Mouse (Mus musculus): ENCODE results near the gene Bicral. TPM values are rescaled to one million over a fixed set of nuclear protein-coding genes. Genes with fewer than 3 reads are reported as not detected.
"Not testable (repeated sequence)": the region's sequence is repeated elsewhere in the genome, so short reads cannot be mapped to it uniquely, and the experiment has no call there.

Gene Bicral
- polyA plus RNA-seq, 1 experiment from 2014 or later: 5.3 TPM

- ATAC-seq (ENCODE audit: low read depth): no peak
- H3K4me1 ChIP-seq (ENCODE audit: control insufficient read depth, insufficient read depth, low read length): peaks cover 15% of the 10 kb centered on the region; the same call in 1 of the 2 replicates
- peak overlapping the region; percentile 34; the same call in 1 of the 2 replicates for H3K9ac ChIP-seq (ENCODE audit: low read depth, low read length)
- peak overlapping the region; percentile 52; the same call in 1 of the 2 replicates for H3K27ac ChIP-seq (replicated peaks; ENCODE audit: low read depth, low read length)
- 77% methylated on average over 8 of the region's 8 CpGs for WGBS
- H3K36me3 ChIP-seq (ENCODE audit: control insufficient read depth, insufficient read depth, low read length): no peaks in the 10 kb centered on the region
- H3K4me3 ChIP-seq (ENCODE audit: low read depth, low read length): 0 out of 2 replicates have a peak overlapping the region, but pooled peaks have one; percentile 100
- no peak for DNase-seq (ENCODE audit: low spot score)
- H3K4me2 ChIP-seq (ENCODE audit: low read depth, low read length): peak overlapping the region; percentile 68
- H3K27me3 ChIP-seq (replicated peaks; ENCODE audit: control insufficient read depth, insufficient read depth, low read length): no peaks in the 10 kb centered on the region
- no peaks in the 10 kb centered on the region for H3K9me3 ChIP-seq (ENCODE audit: control insufficient read depth, low read length)
Observed at GRCm38 (mm10) chr17:46854640-46855110, 3.6 kb downstream of the Bicral start.

GRCm38 (mm10) chr17:46854096-46854495, 4.2 kb downstream of the Bicral start:
- WGBS: 78% methylated on average over 7 of the region's 7 CpGs
- no peak for ATAC-seq (ENCODE audit: low read depth)
- Histone ChIP-seq H3K9ac (ENCODE audit: low read depth, low read length) (no peak overlapping the region), H3K4me1 (ENCODE audit: control insufficient read depth, insufficient read depth, low read length) (peaks cover 15% of the 10 kb centered on the region; the same call in 1 of the 2 replicates), H3K4me2 (ENCODE audit: low read depth, low read length) (peak overlapping the region; percentile 68; the same call in 1 of the 2 replicates), H3K27ac (replicated peaks; ENCODE audit: low read depth, low read length) (peak overlapping the region; percentile 52; the same call in 1 of the 2 replicates), H3K9me3 (ENCODE audit: control insufficient read depth, low read length) (no peaks in the 10 kb centered on the region), H3K27me3 (replicated peaks; ENCODE audit: control insufficient read depth, insufficient read depth, low read length) (no peaks in the 10 kb centered on the region), H3K4me3 (ENCODE audit: low read depth, low read length) (no peak overlapping the region), H3K36me3 (ENCODE audit: control insufficient read depth, insufficient read depth, low read length) (no peaks in the 10 kb centered on the region)
- no peak for DNase-seq (ENCODE audit: low spot score)

GRCm38 (mm10) chr17:46853281-46853680, 5.0 kb downstream of the Bicral start:
- ATAC-seq (ENCODE audit: low read depth) (no peak), DNase-seq (ENCODE audit: low spot score) (no peak)
- no peak overlapping the region for H3K4me3 ChIP-seq (ENCODE audit: low read depth, low read length)
- H3K9ac ChIP-seq (ENCODE audit: low read depth, low read length): no peak overlapping the region
- no peaks in the 10 kb centered on the region for H3K27me3 ChIP-seq (replicated peaks; ENCODE audit: control insufficient read depth, insufficient read depth, low read length)
- no peak overlapping the region; the same call in 1 of the 2 replicates for H3K27ac ChIP-seq (replicated peaks; ENCODE audit: low read depth, low read length)
- no peaks in the 10 kb centered on the region for H3K9me3 ChIP-seq (ENCODE audit: control insufficient read depth, low read length)
- no peak overlapping the region for H3K4me2 ChIP-seq (ENCODE audit: low read depth, low read length)
- 45% methylated on average over 6 of the region's 6 CpGs for WGBS
- H3K36me3 ChIP-seq (ENCODE audit: control insufficient read depth, insufficient read depth, low read length): no peaks in the 10 kb centered on the region
- H3K4me1 ChIP-seq (ENCODE audit: control insufficient read depth, insufficient read depth, low read length): peaks cover 15% of the 10 kb centered on the region; the same call in 1 of the 2 replicates

GRCm38 (mm10) chr17:46852725-46853124, 5.6 kb downstream of the Bicral start:
- Histone ChIP-seq H3K4me2 (ENCODE audit: low read depth, low read length) (no peak overlapping the region), H3K27me3 (replicated peaks; ENCODE audit: control insufficient read depth, insufficient read depth, low read length) (no peaks in the 10 kb centered on the region), H3K9me3 (ENCODE audit: control insufficient read depth, low read length) (no peaks in the 10 kb centered on the region), H3K36me3 (ENCODE audit: control insufficient read depth, insufficient read depth, low read length) (no peaks in the 10 kb centered on the region), H3K4me3 (ENCODE audit: low read depth, low read length) (no peak overlapping the region), H3K9ac (ENCODE audit: low read depth, low read length) (no peak overlapping the region), H3K27ac (replicated peaks; ENCODE audit: low read depth, low read length) (no peak overlapping the region; the same call in 1 of the 2 replicates), H3K4me1 (ENCODE audit: control insufficient read depth, insufficient read depth, low read length) (peaks cover 15% of the 10 kb centered on the region; the same call in 1 of the 2 replicates)
- WGBS: 32% methylated on average over 6 of the region's 6 CpGs
- ATAC-seq (ENCODE audit: low read depth): no peak
- DNase-seq (ENCODE audit: low spot score): peak; percentile 49

- no peak overlapping the region for H3K9ac ChIP-seq (ENCODE audit: low read depth, low read length)
- DNase-seq (ENCODE audit: low spot score): no peak
- no peaks in the 10 kb centered on the region for H3K9me3 ChIP-seq (ENCODE audit: control insufficient read depth, low read length)
- H3K36me3 ChIP-seq (ENCODE audit: control insufficient read depth, insufficient read depth, low read length): no peaks in the 10 kb centered on the region
- H3K27ac ChIP-seq (replicated peaks; ENCODE audit: low read depth, low read length): no peak overlapping the region
- H3K4me1 ChIP-seq (ENCODE audit: control insufficient read depth, insufficient read depth, low read length): no peaks in the 10 kb centered on the region
- H3K4me2 ChIP-seq (ENCODE audit: low read depth, low read length): no peak overlapping the region
- 91% methylated on average over 7 of the region's 7 CpGs for WGBS
- no peak for ATAC-seq (ENCODE audit: low read depth)
- no peak overlapping the region for H3K4me3 ChIP-seq (ENCODE audit: low read depth, low read length)
- no peaks in the 10 kb centered on the region for H3K27me3 ChIP-seq (replicated peaks; ENCODE audit: control insufficient read depth, insufficient read depth, low read length)
Observed at GRCm38 (mm10) chr17:46847206-46847605, 11.1 kb downstream of the Bicral start.

GRCm38 (mm10) chr17:46846573-46846972, 11.7 kb downstream of the Bicral start:
- not testable (repeated sequence) for DNase-seq (ENCODE audit: low spot score); H3K27me3 ChIP-seq (replicated peaks; ENCODE audit: control insufficient read depth, insufficient read depth, low read length); ATAC-seq (ENCODE audit: low read depth); H3K9me3 ChIP-seq (ENCODE audit: control insufficient read depth, low read length); H3K27ac ChIP-seq (replicated peaks; ENCODE audit: low read depth, low read length); H3K4me1 ChIP-seq (ENCODE audit: control insufficient read depth, insufficient read depth, low read length); H3K4me3 ChIP-seq (ENCODE audit: low read depth, low read length); H3K9ac ChIP-seq (ENCODE audit: low read depth, low read length); H3K36me3 ChIP-seq (ENCODE audit: control insufficient read depth, insufficient read depth, low read length); H3K4me2 ChIP-seq (ENCODE audit: low read depth, low read length)
- WGBS: 95% methylated on average over 18 of the region's 18 CpGs

- Histone ChIP-seq H3K27ac (replicated peaks; ENCODE audit: low read depth, low read length) (no peak overlapping the region), H3K9me3 (ENCODE audit: control insufficient read depth, low read length) (no peaks in the 10 kb centered on the region), H3K4me2 (ENCODE audit: low read depth, low read length) (no peak overlapping the region), H3K27me3 (replicated peaks; ENCODE audit: control insufficient read depth, insufficient read depth, low read length) (no peaks in the 10 kb centered on the region), H3K9ac (ENCODE audit: low read depth, low read length) (no peak overlapping the region), H3K4me1 (ENCODE audit: control insufficient read depth, insufficient read depth, low read length) (no peaks in the 10 kb centered on the region), H3K4me3 (ENCODE audit: low read depth, low read length) (no peak overlapping the region), H3K36me3 (ENCODE audit: control insufficient read depth, insufficient read depth, low read length) (0 out of 2 replicates have a peak, but pooled peaks cover 4% of the 10 kb centered on the region)
- no peak for DNase-seq (ENCODE audit: low spot score)
- no peak for ATAC-seq (ENCODE audit: low read depth)
- 76% methylated on average over 12 of the region's 12 CpGs for WGBS
Observed at GRCm38 (mm10) chr17:46845262-46845661, 13.0 kb downstream of the Bicral start.

- Histone ChIP-seq H3K4me2 (ENCODE audit: low read depth, low read length) (no peak overlapping the region), H3K9me3 (ENCODE audit: control insufficient read depth, low read length) (no peaks in the 10 kb centered on the region), H3K27me3 (replicated peaks; ENCODE audit: control insufficient read depth, insufficient read depth, low read length) (no peaks in the 10 kb centered on the region), H3K4me3 (ENCODE audit: low read depth, low read length) (no peak overlapping the region), H3K4me1 (ENCODE audit: control insufficient read depth, insufficient read depth, low read length) (no peaks in the 10 kb centered on the region), H3K36me3 (ENCODE audit: control insufficient read depth, insufficient read depth, low read length) (0 out of 2 replicates have a peak, but pooled peaks cover 4% of the 10 kb centered on the region), H3K9ac (ENCODE audit: low read depth, low read length) (no peak overlapping the region), H3K27ac (replicated peaks; ENCODE audit: low read depth, low read length) (no peak overlapping the region)
- WGBS: 72% methylated on average over 10 of the region's 10 CpGs
- ATAC-seq (ENCODE audit: low read depth): no peak
- no peak for DNase-seq (ENCODE audit: low spot score)
Observed at GRCm38 (mm10) chr17:46844811-46845210, 13.5 kb downstream of the Bicral start.

- Histone ChIP-seq H3K9ac (ENCODE audit: low read depth, low read length) (no peak overlapping the region), H3K4me3 (ENCODE audit: low read depth, low read length) (no peak overlapping the region), H3K27me3 (replicated peaks; ENCODE audit: control insufficient read depth, insufficient read depth, low read length) (no peaks in the 10 kb centered on the region), H3K4me1 (ENCODE audit: control insufficient read depth, insufficient read depth, low read length) (no peaks in the 10 kb centered on the region), H3K36me3 (ENCODE audit: control insufficient read depth, insufficient read depth, low read length) (0 out of 2 replicates have a peak, but pooled peaks cover 4% of the 10 kb centered on the region), H3K4me2 (ENCODE audit: low read depth, low read length) (no peak overlapping the region), H3K9me3 (ENCODE audit: control insufficient read depth, low read length) (no peaks in the 10 kb centered on the region), H3K27ac (replicated peaks; ENCODE audit: low read depth, low read length) (no peak overlapping the region)
- DNase-seq (ENCODE audit: low spot score) (no peak), ATAC-seq (ENCODE audit: low read depth) (no peak)
- 83% methylated on average over 7 of the region's 7 CpGs for WGBS
Observed at GRCm38 (mm10) chr17:46843716-46844115, 14.6 kb downstream of the Bicral start.

All from embryonic facial prominence, embryonic 14.5 days (tissue).